Mouse (Mus musculus) lung, postnatal 36 days (tissue): ENCODE measurements around the gene Kif3c.

ENCODE experiments used
- DNase-seq: peaks from one replicate; pipeline ENCODE4 v3.0.0; 2022; ENCODE audit warnings: mixed read lengths

Kif3c gene

DNA sequence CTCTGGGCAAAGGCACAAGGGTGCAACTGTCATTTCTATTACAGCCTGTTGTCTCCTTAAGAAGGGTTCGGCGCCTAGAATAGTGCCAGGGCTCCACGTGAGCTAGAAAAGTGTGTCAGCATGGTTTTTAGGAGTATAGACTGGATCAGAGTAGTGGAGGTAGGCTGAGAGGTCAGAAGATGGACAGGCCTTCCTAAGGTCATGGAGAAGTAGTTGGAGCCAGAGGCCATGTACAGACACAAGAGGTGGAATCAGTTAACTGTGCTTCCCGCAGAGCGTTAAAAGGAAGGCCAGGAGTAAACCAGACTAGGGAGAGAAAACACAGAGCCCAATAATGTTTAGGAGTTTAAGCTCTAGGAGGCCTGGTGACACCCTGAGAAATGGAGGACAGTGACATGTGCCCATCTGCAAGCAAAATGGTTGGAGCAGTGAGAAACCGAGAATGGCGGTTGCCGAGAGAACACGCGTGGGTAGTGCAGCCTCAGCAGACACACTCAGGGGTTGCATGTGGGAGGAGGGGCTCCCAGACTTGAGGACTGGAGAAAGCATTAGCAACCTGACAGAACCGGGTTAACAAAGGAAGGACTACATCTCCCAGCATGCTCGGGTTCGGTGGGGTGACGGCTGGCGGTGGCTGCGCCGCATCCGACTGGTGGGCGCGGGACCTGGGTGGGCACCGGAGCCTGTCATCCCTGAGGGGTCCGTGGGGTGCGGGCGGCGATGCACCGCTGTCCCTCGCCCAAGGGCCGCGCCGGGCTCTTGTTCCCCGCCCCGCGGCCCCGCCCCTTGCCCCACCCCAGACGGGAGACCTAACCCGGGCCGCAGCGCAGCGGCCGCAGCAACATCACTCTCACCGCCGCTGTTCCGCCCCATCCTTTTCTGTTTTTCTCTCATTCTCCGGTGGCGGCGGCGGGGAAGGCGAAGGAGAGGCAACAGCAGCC is at the start of gene Kif3c:
Gene Kif3c, plus strand, starts transcription at position 625 of the 941 bp plus-strand sequence.
- DNase-seq = peak; percentile 70

DNA sequence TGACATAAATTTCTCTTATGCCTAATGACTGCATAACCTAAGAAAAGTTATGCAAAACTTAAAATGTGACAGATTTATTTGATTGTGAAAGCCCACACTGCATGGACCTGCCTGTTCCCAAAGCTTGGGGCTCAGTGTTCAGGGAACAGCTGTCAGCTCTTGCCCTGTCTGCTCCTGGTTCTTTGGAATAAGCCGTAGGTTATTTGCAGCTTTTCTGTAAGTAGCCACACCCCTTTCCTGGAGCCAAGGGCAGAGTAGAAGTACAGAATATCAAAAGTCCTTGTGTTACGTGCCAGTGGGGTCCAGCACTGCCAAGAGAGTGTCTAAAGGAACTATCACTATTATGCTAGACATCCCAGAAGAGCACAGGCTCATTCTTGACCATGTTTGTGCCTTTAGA is 48.8 kb upstream of the Kif3c start:
- peak; percentile 19 for DNase-seq

DNA sequence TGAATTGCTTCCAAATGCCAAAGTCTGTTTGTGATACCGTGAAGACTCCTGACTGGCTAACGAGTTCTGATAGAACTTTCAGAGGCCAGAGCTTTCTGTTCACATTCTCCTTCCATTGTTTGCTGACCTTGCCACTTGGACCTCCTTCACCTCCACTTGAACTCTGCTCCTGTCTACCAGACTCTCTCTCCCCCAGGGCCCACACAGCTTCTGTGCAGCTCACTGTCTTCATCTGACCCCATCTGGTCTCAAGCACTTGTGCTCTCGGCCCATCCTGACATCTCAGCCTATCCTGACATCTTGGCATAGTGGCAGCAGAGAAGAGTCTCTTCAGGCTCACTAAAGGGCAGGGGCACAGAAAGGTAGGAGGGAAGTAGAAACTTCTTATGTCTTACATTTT is 48.0 kb upstream of the Kif3c start:
- DNase-seq = peak; percentile 40

DNA sequence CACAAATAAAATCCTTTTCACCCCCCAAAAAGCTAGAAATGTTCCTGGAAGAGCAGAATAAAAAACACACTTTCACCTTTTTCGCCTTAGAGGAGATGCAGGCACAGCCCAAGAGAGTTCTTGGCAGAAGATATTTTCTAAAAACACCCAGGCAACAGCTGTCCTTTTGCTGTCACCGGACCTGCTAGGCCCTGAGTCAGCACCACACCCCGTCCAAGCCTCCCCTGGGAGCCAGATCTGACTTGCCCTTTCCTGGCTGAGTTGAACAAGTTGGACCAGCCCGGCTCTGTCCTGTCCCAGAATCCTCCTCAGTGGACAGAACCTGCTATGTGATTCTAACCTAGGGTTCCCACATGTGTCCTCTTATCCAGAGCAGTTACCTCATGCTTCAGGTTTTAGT is 45.6 kb upstream of the Kif3c start:
- peak; percentile 15 for DNase-seq

DNA sequence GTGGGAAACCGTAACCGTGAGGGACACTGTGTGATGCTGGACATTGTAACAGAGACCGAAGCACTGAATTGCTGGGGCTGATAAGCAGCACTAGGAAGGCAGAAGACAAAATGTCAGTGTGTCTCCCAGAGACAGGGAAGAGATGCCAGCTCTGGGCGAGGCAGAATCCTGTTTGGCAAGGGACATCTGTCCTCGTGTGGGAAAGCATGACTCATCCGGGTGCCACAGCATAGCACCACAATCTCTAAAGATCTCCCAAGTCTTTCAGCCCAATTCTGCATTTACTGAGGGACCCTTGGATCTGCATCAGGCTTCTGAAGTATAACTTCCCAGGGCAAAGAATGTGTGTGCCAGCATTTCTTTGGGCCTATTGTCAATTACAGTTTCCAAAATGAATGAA is 41.7 kb upstream of the Kif3c start:
- peak; percentile 25 for DNase-seq

DNA sequence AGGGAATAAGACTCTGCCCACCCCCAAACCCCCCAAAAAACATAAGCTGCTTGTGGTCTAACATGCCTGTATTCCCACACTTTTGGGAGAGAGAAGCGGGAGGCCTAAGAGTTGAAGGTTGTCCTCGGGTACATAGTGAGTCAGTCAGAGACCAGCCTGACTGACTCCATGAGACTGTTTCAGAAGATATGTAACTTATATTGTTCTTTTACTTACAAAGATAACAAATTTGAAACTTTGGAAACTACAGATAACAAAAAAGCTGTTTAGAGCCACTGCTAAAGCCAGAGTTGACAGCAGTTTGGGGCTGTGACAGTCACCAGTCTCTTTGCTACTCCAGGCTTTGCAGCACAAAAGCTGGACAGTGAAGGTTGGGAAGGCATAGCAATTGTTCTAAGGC is 39.7 kb upstream of the Kif3c start:
- no peak for DNase-seq

DNA sequence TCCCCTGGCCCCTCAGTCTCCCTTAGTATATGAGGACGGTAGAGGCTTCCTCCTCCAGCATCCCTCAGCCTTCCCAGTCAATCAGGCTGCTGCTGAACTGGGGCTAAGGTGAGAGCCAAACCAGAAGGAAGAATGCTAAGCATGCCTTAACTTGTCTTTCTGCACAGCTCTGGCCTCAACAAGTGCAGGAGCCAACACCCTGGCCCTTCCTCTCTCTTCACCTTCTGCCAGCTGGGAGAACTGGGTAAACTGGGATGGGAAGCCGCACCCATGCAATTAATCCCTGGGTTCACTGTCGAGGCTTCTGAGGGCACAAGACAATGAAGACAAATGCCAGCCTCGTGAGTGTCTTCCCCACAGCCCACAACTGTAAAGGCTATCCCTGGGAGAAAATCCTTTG is 35.3 kb upstream of the Kif3c start:
- no peak for DNase-seq

DNA sequence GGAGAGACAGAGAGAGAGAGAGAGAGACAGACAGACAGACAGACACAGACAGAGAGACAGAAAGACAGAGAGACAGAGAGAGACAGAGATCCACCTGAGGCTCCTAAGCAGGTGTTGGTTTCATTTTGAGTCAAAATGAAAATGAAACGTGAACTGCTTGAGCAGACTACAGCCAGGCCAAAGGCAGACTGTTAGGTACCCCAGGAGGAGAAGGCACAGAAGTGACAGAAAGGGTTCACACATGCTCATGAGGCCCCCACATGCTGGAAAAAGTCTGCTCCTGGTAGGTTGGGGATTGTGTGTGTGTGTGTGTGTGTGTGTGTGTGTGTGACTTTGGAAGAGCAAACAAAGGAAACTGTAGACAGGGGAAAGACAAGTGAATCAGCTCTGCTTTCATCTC is 26.0 kb upstream of the Kif3c start:
- DNase-seq = no peak

DNA sequence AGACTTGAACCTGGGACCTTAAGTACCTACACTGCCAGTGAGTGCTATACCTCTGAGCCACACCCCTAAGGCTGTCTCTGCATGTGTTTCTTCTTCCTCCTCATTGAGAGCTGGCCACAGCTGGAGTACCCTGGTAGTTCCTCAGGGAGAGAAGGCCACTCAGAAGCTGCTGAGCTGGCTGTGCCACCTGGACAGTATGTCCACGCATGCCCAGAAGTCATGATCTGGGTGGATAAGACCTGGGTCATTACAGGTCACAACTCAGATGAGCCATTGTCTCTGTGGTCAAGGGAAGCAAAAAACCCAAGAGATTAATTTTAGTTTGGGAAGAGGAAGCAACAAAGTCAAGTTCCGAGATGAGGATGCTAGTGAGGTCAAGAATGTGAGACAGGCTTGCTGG is 20.8 kb upstream of the Kif3c start:
- no peak for DNase-seq

DNA sequence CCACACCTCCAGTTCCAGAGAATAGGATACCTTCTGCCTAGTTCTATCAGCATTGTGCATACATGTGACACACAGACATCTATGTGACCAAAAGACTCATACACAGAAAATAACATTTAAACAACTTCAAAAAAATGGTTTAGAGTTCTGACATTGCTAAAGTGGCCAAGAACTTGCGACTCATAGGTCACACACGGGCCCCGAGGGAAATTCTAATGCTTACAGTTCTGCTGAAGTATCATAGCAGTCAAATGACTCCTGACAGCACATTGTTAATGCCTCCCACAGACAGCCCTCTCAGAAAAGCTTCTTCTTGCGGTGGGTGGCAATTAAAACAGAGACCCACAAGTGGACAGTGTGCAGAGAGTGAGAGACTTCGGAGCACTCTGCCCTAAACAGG is 19.9 kb upstream of the Kif3c start:
- no peak for DNase-seq

DNA sequence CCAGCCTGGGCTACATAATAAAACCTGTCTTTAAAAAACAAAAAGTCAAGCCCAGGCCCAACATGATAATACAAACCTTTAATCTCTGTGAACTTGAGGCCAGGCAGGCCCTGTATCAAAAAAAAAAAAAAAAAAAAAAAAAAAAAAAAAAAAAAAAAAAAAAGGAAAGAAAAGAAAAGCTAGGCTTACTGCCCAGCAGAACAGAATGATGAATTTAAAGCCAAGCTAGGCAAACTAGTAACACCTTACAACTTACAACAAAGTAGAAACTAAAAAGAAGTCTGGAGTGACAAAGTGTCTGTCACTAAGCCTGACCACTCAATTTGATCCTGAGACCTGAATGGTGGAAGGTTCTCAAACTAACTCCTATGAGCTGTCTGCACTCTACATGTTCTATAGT is 17.2 kb upstream of the Kif3c start:
- no peak for DNase-seq

DNA sequence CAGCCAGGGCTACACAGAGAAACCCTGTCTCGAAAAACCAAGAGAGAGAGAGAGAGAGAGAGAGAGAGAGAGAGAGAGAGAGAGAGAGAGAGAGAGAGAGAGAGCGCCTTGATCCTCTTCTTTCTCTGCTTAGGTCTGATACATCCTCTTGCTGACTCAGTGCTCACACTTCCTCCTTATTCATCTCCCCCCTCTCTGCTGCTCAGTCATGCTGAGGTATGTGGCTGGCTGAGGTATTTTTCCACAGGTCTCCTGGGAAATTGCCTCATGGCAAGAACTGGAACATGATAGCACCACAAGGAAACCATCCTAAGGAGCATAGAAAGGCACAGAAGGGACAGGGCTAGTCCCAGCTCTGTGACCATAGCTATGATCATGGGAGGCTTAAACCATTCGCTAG is 15.5 kb upstream of the Kif3c start:
- no peak for DNase-seq

DNA sequence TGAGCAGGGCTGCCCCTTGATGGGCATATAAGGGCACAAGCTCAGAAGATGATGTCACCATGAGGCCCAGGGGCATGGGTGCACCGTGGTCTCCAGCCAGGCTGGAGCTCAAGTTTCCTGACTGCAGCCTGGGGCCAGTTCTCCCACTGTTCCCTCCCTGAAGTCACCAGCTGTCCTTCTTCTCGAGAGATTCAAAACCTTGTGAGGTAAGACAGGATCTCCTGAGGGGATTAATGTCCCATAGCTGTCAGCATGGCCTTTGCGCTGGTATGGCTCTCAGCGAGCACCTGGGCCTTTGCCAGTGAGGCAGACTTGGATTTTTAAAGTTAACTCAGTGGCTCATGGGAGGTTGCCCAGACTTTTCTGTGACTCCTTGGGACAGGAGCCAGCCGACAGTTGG is 14.8 kb upstream of the Kif3c start:
- no peak for DNase-seq

DNA sequence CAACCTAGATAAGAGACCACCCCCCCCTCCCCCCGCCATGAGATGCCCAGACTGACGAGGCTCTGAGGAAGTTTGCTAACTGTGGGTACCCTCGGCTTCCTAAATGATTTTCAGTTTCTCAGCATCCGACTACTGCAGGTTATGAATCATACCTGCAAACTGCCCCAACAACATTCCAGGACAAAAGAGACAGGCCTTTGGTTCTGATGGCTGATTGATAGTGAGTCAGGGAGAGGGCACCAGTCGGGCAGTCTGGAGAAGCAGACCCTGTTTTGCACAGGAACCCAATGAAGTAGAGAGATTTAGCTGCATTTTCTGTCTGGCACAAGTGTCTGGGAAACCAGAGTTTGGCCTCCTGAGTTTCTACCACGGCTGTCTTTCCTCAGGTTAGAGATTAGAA is 12.7 kb upstream of the Kif3c start:
- DNase-seq = no peak

DNA sequence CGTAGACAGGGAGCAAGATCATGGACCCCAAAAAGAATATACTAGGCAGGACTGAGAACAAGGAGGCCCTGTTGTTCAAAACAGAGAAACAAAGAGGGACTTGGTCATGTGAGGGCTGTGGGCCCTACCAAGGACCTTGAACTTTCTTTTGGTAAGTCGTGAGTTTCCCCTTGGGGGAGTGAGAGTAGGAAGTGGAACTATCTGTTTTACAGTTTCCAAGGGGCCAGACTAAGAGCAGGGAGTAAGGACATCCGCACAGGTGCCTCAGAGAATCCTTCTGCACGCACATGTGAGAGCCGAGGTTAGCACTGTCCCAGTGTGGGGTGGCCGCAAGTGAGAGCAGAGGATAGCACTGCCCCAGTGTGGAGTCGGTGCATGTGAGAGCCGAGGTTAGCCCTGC is 9.9 kb upstream of the Kif3c start:
- DNase-seq = no peak

DNA sequence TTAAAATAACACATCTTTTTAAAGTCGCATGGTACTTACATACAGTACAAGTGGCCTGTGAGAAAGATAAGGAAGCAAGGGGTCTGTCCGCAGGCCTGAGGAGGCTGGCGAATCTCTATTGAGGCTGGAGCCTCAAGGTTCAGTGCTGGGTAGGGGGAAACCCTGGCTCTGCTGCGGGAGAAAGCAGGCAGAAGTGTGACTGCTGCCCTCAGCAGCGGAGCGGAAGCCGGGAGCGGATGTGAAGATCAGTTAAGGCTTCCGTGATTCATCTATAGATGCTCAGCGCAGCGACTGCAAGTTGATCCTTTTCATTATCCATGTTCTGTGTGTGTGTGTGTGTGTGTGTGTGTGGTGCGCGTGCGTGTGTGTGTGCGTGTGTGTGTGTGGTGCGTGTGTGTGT is 8.1 kb upstream of the Kif3c start:
- DNase-seq = no peak

DNA sequence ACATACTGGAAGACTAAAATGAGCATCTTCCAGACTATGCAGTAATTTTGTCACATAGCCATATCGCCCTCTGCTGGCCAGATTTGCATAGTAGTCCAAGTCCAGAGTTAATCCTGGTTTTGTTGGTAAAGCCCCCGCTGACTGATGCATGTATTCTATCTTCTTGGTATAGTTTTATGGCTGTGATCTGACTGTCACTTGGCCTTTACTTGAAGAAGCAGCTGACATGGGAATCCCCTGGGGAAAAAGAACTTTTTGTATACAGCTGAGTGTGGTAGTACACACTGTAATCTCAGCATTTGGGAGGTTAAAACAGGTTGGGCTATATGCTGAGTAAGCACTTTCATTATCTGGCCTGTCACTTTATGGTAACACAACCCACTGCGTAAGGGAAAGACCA is 5.6 kb upstream of the Kif3c start:
- DNase-seq = peak; percentile 94

DNA sequence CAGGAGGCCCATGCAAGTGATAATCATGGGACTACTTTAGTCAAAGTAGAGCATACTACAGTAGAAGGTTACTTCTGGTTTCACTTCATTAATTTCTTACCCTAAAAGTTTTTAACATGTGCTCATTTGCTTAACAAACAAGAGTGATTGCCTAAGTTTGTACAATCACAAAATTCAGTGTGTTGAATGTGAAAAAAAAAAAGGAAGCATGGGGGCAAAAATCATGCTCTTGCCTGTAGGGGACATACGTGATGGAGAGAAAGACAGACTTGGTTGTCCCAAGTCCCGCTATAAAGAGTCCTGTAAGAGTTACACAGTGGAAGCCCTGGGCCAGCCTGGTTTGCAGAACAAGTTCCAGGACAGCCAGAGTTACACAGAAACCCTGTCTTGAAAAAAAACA is 4.9 kb upstream of the Kif3c start:
- no peak for DNase-seq

DNA sequence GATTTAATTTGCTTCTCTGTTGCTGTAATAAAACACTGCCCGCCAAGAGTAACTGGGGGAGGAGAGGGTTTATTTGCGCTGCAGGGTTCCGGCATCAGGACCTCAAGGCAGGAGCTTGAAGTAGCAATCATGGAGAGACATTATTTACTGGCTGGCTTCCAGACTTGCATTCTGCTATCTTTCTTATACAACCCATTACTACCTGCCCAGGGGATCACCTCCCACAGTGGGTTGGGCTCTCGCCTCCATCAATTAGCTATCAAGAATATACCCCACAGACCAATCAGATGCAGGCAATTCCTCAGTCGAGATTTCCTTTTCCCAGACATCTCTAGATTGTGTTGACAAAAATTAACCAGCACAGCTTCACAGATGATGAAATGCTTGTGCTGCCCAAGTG is 856 bp upstream of the Kif3c start:
- no peak for DNase-seq

DNA sequence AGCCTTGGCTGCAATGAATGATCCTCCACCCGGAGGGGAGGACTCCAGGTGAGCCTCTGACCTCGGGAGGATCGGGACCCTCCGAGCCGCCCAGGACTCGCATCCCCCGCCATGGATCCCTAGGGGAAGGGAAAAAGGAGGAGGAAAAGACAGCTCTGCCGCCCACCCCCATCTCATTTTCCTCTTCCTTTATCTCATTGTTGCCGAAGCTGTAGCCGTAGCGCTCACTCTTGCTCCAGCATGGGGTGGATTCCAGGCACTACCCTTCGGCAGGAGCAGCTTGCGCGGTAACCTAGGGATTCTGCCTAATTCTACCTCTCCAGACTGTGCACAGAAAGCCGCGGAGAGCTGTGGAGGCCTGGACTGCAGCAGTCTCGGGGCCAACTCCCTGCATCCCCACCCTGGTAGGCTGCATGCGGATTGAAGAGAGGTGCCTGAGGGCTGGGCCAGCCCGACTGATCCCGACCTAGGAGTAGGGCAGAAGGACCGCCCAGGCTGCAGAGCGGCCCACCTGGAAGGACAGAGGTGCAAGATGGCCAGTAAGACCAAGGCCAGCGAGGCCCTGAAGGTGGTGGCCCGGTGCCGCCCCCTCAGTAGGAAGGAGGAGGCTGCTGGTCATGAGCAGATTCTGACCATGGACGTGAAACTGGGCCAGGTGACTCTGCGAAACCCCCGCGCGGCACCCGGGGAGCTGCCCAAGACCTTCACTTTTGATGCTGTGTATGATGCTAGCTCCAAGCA is 687 bp downstream of the Kif3c start:
- DNase-seq = no peak

DNA sequence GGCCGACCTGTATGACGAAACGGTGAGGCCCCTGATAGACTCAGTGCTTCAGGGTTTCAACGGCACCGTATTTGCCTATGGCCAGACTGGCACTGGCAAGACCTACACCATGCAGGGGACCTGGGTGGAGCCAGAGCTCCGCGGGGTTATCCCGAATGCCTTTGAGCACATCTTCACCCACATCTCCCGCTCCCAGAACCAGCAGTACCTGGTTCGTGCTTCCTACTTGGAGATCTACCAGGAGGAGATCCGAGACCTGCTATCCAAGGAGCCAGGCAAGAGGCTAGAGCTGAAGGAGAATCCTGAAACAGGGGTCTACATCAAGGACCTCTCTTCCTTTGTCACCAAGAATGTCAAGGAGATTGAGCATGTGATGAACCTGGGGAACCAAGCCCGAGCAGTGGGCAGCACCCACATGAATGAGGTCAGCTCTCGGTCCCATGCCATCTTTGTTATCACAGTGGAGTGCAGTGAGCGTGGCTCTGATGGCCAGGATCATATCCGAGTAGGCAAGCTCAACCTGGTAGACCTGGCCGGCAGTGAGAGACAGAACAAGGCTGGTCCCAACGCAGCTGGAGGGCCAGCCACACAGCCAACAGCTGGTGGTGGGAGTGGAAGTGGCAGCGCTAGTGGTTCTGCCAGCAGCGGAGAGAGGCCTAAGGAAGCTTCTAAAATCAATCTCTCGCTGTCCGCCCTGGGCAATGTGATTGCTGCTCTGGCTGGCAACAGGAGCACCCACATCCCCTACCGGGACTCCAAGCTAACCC is 1.4 kb downstream of the Kif3c start:
- no peak for DNase-seq

DNA sequence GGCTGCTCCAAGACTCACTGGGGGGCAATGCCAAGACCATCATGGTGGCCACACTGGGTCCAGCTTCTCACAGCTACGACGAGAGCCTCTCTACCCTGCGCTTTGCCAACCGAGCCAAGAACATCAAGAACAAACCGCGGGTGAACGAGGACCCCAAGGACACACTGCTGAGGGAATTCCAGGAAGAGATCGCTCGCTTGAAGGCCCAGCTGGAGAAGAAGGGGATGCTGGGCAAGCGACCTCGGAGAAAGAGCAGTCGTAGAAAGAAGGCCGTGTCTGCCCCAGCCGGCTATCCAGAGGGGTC is 2.0 kb downstream of the Kif3c start:
- no peak for DNase-seq

DNA sequence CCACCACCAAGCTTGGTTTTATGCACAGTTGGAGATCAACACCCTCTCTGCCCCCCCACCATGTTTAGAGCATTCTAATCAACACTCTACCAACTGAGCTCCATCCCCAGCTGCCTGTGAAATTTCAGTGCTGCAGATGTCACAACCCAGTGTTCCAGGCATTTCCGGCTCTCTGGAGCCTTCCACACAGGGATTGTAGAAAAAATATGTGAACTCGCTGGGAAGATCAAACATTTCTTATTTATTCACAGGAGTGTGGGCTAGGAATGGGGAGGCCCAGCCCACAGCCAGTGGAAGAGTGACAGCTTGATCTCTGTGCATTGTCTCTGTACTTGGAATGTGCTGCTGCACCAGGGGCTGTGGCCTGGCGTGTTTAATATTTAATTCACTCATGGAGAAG is 3.8 kb downstream of the Kif3c start:
- DNase-seq = no peak
